20 mouse cellular contexts compared by ENCODE assay signal in genomic region chr9:76915093-76915661, GRCm38 (mm10).
DNase-seq lines count a peak whose midpoint lies in the region; TF ChIP-seq lines count a peak whose summit lies in the region.
"Had no signal": no experiment of that assay in that cellular context is flagged by ENCODE, and none has a peak within 500 bp of the region (broad histone marks: within the 10 kb centered on the region; RNA-seq: fewer than 3 reads in every experiment).

No protein-coding gene starts in this region.

- no peaks in the 10 kb centered on the region for H3K36me3 ChIP-seq in kidney, adult 2 months (ENCODE audit: control insufficient read depth, insufficient read depth, low read length)
- H3K36me3 ChIP-seq: embryonic facial prominence, embryonic 15.5 days; forebrain, embryonic 12.5 days; intestine, embryonic 15.5 days; limb, embryonic 13.5 days; liver, embryonic 13.5 days; lung, embryonic 15.5 days had no signal

- WGBS in kidney, adult 2 months: 76% methylated on average over 5 of the region's 5 CpGs

- no peak for TF ChIP-seq CTCF in kidney, adult 2 months (conservative IDR thresholded peaks at IDR 0.05; ENCODE audit: insufficient read depth, insufficient read length, low read depth, low read length)
- TF ChIP-seq CTCF in embryonic fibroblast, embryonic 13.5 days (IDR thresholded peaks at IDR 0.05; ENCODE audit: borderline replicate concordance, insufficient read depth, low read length): no peak
- TF ChIP-seq CTCF in left cerebral cortex, adult 2 months (IDR thresholded peaks at IDR 0.05): no peak

- no peak overlapping the region for H3K27ac ChIP-seq in kidney, adult 2 months (ENCODE audit: insufficient read depth, low read depth, low read length)
- H3K27ac ChIP-seq in embryonic fibroblast, embryonic 13.5 days (ENCODE audit: insufficient read depth, low read length): peak overlapping the region; percentile 71
- no peak overlapping the region for H3K27ac ChIP-seq in left cerebral cortex, adult 2 months
- H3K27ac ChIP-seq: embryonic facial prominence, embryonic 15.5 days; forebrain, embryonic 12.5 days; hindbrain, embryonic 14.5 days; intestine, embryonic 15.5 days; limb, embryonic 13.5 days; liver, embryonic 13.5 days; lung, embryonic 15.5 days had no signal

- H3K27me3 ChIP-seq in kidney, adult 2 months (replicated peaks; ENCODE audit: control insufficient read depth, insufficient read depth, low read length): no peaks in the 10 kb centered on the region
- H3K27me3 ChIP-seq: embryonic facial prominence, embryonic 15.5 days; forebrain, embryonic 12.5 days; intestine, embryonic 15.5 days; limb, embryonic 13.5 days; liver, embryonic 13.5 days; lung, embryonic 15.5 days had no signal

- TF ChIP-seq POLR2A in kidney, adult 2 months (IDR thresholded peaks at IDR 0.05; ENCODE audit: low read depth, low read length): no peak
- no peak for TF ChIP-seq POLR2A in embryonic fibroblast, embryonic 13.5 days (IDR thresholded peaks at IDR 0.05; ENCODE audit: low read depth, low read length)

- no peaks in the 10 kb centered on the region for H3K4me1 ChIP-seq in kidney, adult 2 months (ENCODE audit: control insufficient read depth, insufficient read depth, low read length)
- peaks cover 6% of the 10 kb centered on the region for H3K4me1 ChIP-seq in embryonic fibroblast, embryonic 13.5 days (ENCODE audit: control insufficient read depth, insufficient read depth, low read length)
- H3K4me1 ChIP-seq: embryonic facial prominence, embryonic 15.5 days; forebrain, embryonic 12.5 days; intestine, embryonic 15.5 days; limb, embryonic 13.5 days; liver, embryonic 13.5 days; lung, embryonic 15.5 days had no signal

- peak; percentile 37 for DNase-seq in adrenal gland, postnatal 10 days
- DNase-seq in adrenal gland, adult 18-20 months (ENCODE audit: low spot score in 2 of 2): no peak
- peak; percentile 2 for DNase-seq in kidney, adult 2 months
- DNase-seq in kidney, adult 18-20 months: no peak
- DNase-seq in skeletal muscle tissue, adult 2 months (ENCODE audit: low read depth, low spot score): peak; percentile 3
- no peak for DNase-seq in left cerebral cortex, adult 2 months (ENCODE audit: extremely low spot score in 1 of 2, low spot score in 2 of 2)
- no peak for DNase-seq in embryo, embryonic 10 days (ENCODE audit: low spot score)
- DNase-seq: adrenal gland, postnatal 25 days; cerebellum, adult 18-20 months; cerebellum, postnatal 25 days; gastrocnemius, postnatal 10 days; liver, embryonic 13.5 days; thymus, postnatal 36 days had no signal

- H3K4me3 ChIP-seq in kidney, adult 2 months (ENCODE audit: insufficient read depth, low read depth, low read length): no peak overlapping the region
- H3K4me3 ChIP-seq in embryonic fibroblast, embryonic 13.5 days (ENCODE audit: insufficient read depth, low read length): no peak overlapping the region
- no peak overlapping the region for H3K4me3 ChIP-seq in left cerebral cortex, adult 2 months
- H3K4me3 ChIP-seq: embryonic facial prominence, embryonic 15.5 days; forebrain, embryonic 12.5 days; intestine, embryonic 15.5 days; limb, embryonic 13.5 days; liver, embryonic 13.5 days; lung, embryonic 15.5 days had no signal

- intact Hi-C loops in left cerebral cortex, adult 2 months (cut with DNase I): no loop called here

Comparison
In these comparisons a context has a peak if more than half of its experiments do, and no peak if none do; other contexts are left out.
1. DNase-seq: peak in adrenal gland, postnatal 10 days (single experiment), kidney, adult 2 months (single experiment) and skeletal muscle tissue, adult 2 months (single experiment); none in adrenal gland, adult 18-20 months (0 of 2), kidney, adult 18-20 months (single experiment), left cerebral cortex, adult 2 months (0 of 2) and embryo, embryonic 10 days (single experiment).